Mouse (Mus musculus) stomach, embryonic 14.5 days (tissue): ENCODE results near the gene Erich4. TPM values are rescaled to one million over a fixed set of nuclear protein-coding genes. Genes with fewer than 3 reads are reported as not detected.

Source experiments
- ATAC-seq: fragments of 200-750 bp; cut with Nextera tagmentation; 2 replicates; pipeline ENCODE4 v1.8.0; 2017; ENCODE audit warnings: low read depth, moderate TSS enrichment; ENCODE audit not compliant: insufficient number of reproducible peaks, insufficient read depth, low FRiP score
- H3K27ac ChIP-seq: fragments of 300-500 bp; sonication (generic); 2 replicates; pipeline ENCODE4 v1.5.1; 2014; ENCODE audit warnings: mild to moderate bottlenecking, low read length, moderate library complexity, mixed read lengths
- H3K27me3 ChIP-seq: fragments of 300-500 bp; sonication (generic); 2 replicates; pipeline ENCODE4 v1.6.1; 2014; ENCODE audit warnings: low read length, control low read depth, mixed read lengths; ENCODE audit not compliant: control insufficient read depth, insufficient read depth
- H3K36me3 ChIP-seq: fragments of 300-500 bp; sonication (generic); 2 replicates; pipeline ENCODE4 v1.6.1; 2014; ENCODE audit warnings: mild to moderate bottlenecking, control low read depth, low read length, moderate library complexity, mixed read lengths; ENCODE audit not compliant: control insufficient read depth, insufficient read depth
- H3K4me1 ChIP-seq: fragments of 300-500 bp; sonication (generic); 2 replicates; pipeline ENCODE4 v1.6.1; 2014; ENCODE audit warnings: low read length, control low read depth, mixed read lengths; ENCODE audit not compliant: control insufficient read depth, insufficient read depth
- H3K4me2 ChIP-seq: fragments of 300-500 bp; sonication (generic); replicated peaks from 2 replicates; pipeline ENCODE4 v1.6.1; 2014; ENCODE audit warnings: low read depth, low read length, control low read depth
- H3K4me3 ChIP-seq: fragments of 300-500 bp; sonication (generic); 2 replicates; pipeline ENCODE4 v1.5.1; 2014; ENCODE audit warnings: low read depth, low read length, control low read depth
- H3K9ac ChIP-seq: fragments of 300-500 bp; sonication (generic); replicated peaks from 2 replicates; pipeline ENCODE4 v1.6.1; 2014; ENCODE audit warnings: low read depth, mild to moderate bottlenecking, control low read depth, low read length, moderate library complexity, mixed read lengths
- H3K9me3 ChIP-seq: fragments of 300-500 bp; sonication (generic); 2 replicates; pipeline ENCODE4 v1.6.1; 2016; ENCODE audit warnings: low read depth, low read length, control low read depth; ENCODE audit not compliant: control insufficient read depth
- WGBS: fragments of 180-500 bp; shearing (Covaris S2); extraction: QIAGEN DNeasy Blood & Tissue Kit; methylation state at CpG from one replicate; pipeline ENCODE4 v1.1.7; 2014; 5-methylcytosine and 5-hydroxymethylcytosine counted together
- polyA plus RNA-seq: library from polyadenylated mRNA; unstranded; fragments of >200 nt; fragmentation: Nextera tagmentation; extraction: Ambion mirVana; gene quantifications from 2 replicates; pipeline ENCODE4 v1.2.1, GENCODE M21; 2014

Gene Erich4
- polyA plus RNA-seq, 1 experiment from 2014 or later: not detected

DNA sequence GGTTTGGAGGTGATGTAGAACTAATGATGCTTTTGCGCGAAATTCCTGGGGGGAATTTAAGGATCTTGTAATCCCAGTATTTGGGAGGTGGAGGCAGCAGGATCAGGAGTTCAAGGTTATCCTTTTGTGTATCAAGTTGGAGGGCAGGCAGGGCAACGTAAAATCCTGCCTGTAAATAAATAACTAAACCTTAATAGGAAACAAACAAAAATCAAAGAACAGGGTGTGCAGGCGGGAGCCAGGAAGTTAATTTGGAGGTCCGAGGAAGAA is 4.0 kb upstream of the Erich4 start:
- WGBS: 19% methylated on average over 5 of the region's 5 CpGs
- ATAC-seq: no peak
- Histone ChIP-seq H3K36me3 (peaks cover 8% of the 10 kb centered on the region; the same call in 1 of the 2 replicates), H3K4me1 (0 out of 2 replicates have a peak, but pooled peaks cover 4% of the 10 kb centered on the region), H3K27ac (no peak overlapping the region), H3K4me3 (peak overlapping the region; percentile 45), H3K9me3 (no peaks in the 10 kb centered on the region), H3K4me2 (peak overlapping the region; percentile 59), H3K27me3 (no peaks in the 10 kb centered on the region), H3K9ac (0 out of 2 replicates have a peak overlapping the region, but pooled peaks have one; percentile 23)

DNA sequence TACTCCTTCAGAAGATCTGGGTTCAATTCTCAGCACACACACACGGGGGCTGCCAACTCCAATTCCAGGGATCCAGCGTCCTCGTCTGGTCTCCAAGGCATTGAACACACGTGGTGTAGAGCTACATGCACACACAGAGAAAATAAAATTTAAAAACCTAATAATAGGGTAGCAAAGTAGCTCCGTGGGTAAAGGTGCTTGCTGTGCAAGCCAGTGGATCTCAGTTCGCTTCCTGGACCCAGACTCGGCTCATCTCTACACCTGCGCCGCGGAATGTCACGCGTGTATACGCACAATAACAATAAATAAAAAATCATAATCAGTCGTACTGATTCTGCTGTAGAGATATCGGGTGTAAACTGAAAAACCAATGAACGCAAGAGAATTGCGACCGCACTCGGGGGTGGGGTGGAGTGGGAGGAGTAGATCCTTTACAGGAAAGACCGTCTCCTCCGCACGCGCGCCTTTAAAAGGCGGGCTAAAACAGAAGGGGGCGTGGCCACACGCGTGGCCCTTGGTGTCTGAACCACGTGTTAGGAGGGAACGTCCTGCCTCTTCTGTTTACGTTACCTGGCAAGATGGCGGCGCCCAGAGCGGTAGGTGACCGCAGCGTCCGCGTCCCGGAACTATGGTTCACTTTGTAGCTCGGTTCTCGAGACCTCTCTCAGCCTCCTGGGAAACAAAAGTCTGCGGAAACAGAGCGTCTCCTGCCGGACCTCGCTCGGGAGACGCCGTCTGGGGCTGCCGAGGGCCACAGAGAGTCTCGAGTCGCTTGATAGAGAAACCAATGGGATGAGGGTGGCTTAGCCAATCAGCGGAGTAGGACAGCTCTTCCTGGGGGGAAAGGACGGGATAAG is 3.4 kb upstream of the Erich4 start, which contains the start of gene Dmac2:
Gene Dmac2 (plus strand): TSS at position 550 of the 857 bp plus-strand sequence.
- no peaks in the 10 kb centered on the region for H3K9me3 ChIP-seq
- peak; percentile 93 for ATAC-seq
- 0 out of 2 replicates have a peak, but pooled peaks cover 4% of the 10 kb centered on the region for H3K4me1 ChIP-seq
- H3K27me3 ChIP-seq: no peaks in the 10 kb centered on the region
- WGBS: 1% methylated on average over 53 of the region's 53 CpGs
- 0 out of 2 replicates have a peak within 1 kb of the TSS, but pooled peaks have one; percentile 23 for H3K9ac ChIP-seq
- peak within 1 kb of the TSS; percentile 59 for H3K4me2 ChIP-seq
- peak within 1 kb of the TSS; percentile 45 for H3K4me3 ChIP-seq
- H3K36me3 ChIP-seq: peaks cover 8% of the 10 kb centered on the region; the same call in 1 of the 2 replicates
- H3K27ac ChIP-seq: 0 out of 2 replicates have a peak within 1 kb of the TSS, but pooled peaks have one; percentile 3

DNA sequence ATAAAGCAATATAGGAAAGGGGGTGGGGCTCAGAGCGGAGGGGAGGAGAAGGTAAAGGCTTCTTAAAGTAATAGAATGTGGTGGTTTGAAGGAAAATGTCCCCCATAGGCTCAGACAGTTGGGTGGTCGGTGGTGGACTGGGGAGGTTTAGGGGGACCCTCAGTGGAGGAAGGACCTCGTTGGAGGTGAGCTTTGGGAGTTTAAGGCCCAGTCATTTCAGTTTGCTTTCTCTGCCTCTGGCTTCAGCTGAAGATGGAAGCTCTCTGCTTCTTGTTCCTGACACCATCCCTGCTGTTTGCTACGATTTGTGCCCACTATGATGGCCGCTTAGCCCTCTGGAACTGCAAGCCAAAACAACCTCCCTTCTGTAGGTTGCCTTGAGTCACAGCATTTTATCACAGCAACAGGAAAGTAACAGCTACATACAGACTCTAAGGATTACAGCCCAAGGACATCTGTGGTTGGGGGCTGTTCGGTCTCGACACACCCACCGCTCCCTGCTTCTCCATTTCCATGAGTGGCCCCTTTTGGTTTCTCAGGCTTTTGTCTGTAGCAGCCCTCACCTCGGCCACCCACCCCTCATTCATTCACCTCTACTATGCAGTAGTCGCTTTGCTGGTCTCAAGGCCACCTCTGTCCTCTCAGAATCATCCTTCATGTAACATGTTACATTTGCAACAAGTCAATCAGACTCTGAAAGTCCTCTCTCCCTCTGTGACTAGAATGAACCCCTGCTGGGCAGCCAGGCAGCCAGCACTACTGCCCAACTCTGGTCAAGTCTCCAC is 1.9 kb upstream of the Erich4 start:
- Histone ChIP-seq H3K4me2 (no peak overlapping the region), H3K9me3 (no peaks in the 10 kb centered on the region), H3K27me3 (no peaks in the 10 kb centered on the region), H3K4me3 (no peak overlapping the region), H3K36me3 (peaks cover 8% of the 10 kb centered on the region; the same call in 1 of the 2 replicates), H3K4me1 (0 out of 2 replicates have a peak, but pooled peaks cover 4% of the 10 kb centered on the region), H3K9ac (no peak overlapping the region), H3K27ac (no peak overlapping the region)
- no peak for ATAC-seq
- 83% methylated on average over 10 of the region's 10 CpGs for WGBS

DNA sequence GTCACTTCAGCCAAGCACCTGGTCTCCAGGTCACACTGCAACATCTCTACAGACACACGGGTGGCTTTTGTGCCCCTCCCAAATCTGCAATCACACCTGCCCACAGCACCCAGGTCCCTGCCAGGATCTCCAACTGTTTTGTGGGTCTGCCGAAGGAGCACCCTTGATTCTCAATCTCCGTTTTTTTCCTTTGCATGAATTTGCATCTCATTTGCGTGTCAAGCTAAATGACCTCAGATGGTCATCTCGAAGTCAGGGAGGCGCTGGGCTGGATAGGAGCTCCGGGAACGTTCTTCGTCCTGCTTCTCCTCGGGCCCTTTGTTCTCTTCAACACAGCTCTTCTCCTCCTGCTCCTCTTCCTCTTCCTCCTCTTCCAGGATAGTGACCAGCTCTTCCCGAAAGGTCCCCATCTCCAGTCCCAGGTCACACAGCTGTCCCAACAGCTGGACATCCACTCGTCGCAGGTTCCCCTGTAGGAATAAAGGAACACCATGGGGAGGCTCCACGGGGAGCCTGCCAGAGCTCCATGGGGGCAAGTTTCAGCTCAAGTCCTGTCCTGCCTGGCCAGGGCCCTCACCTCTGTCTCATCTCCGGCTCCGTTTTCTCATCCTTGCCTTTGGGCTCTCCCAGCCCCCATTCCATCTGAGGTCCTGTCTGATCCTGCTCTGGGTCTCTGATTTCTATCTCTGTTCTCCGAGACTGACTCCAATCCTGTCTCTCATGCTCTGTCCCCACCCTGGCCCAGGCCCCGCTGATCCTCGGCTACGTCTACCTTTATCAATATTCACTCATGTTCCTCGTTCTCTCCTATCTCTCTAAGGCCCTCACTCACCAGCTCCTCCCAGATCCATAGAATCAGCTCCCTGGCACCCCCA is 624 bp downstream of the Erich4 start:
- H3K9ac ChIP-seq: no peak overlapping the region
- H3K27me3 ChIP-seq: no peaks in the 10 kb centered on the region
- 0 out of 2 replicates have a peak, but pooled peaks cover 3% of the 10 kb centered on the region for H3K4me1 ChIP-seq
- 75% methylated on average over 21 of the region's 21 CpGs for WGBS
- no peak overlapping the region for H3K4me2 ChIP-seq
- no peak overlapping the region for H3K4me3 ChIP-seq
- H3K27ac ChIP-seq: no peak overlapping the region
- no peak for ATAC-seq
- no peaks in the 10 kb centered on the region for H3K36me3 ChIP-seq
- H3K9me3 ChIP-seq: no peaks in the 10 kb centered on the region

DNA sequence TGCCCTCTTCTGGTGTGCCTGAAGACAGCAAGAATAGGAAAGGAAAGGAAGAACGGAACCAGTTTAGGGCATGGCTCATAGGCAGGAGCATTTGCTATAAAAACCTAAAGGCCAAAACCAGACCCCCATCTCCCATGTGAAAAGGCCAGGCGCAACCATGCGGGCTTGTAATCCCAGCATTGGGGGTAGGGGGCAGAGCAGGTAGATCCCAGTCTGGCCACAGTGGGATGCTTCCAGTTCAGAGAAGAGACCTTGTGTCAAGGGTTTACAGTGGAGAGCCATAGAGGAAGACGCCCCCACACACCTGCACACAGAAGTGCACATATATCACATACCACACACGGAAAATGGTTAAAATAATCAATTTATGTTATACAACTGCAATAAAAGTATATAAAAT is 1.6 kb downstream of the Erich4 start:
- no peaks in the 10 kb centered on the region for H3K36me3 ChIP-seq
- no peak overlapping the region for H3K4me3 ChIP-seq
- H3K27me3 ChIP-seq: no peaks in the 10 kb centered on the region
- H3K4me1 ChIP-seq: no peaks in the 10 kb centered on the region
- 85% methylated on average over 5 of the region's 5 CpGs for WGBS
- H3K9me3 ChIP-seq: no peaks in the 10 kb centered on the region
- H3K9ac ChIP-seq: no peak overlapping the region
- no peak overlapping the region for H3K4me2 ChIP-seq
- no peak for ATAC-seq
- no peak overlapping the region for H3K27ac ChIP-seq

DNA sequence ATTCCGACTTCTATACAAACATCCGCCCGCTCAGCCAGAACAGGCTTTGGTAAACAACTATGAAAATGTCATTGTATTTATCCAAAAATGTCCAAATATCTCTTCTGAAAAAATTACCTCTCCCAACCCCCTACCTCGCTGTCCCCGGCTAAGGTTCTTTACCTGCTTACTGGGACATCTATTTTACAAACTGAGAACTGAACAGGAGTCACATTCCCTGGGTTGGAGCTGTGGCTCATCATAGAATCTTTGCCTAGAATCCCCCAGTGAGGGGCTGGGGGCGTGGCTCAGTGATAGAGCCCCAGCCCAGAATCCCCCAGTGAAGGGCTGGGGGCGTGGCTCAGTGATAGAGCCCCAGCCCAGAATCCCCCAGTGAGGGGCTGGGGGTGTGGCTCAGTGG is 4.2 kb downstream of the Erich4 start:
- H3K27me3 ChIP-seq: no peaks in the 10 kb centered on the region
- no peak for ATAC-seq
- no peaks in the 10 kb centered on the region for H3K9me3 ChIP-seq
- no peaks in the 10 kb centered on the region for H3K36me3 ChIP-seq
- no peak overlapping the region for H3K4me3 ChIP-seq
- H3K4me2 ChIP-seq: no peak overlapping the region
- H3K27ac ChIP-seq: no peak overlapping the region
- no peaks in the 10 kb centered on the region for H3K4me1 ChIP-seq
- no peak overlapping the region for H3K9ac ChIP-seq
- 41% methylated on average over 7 of the region's 7 CpGs for WGBS

DNA sequence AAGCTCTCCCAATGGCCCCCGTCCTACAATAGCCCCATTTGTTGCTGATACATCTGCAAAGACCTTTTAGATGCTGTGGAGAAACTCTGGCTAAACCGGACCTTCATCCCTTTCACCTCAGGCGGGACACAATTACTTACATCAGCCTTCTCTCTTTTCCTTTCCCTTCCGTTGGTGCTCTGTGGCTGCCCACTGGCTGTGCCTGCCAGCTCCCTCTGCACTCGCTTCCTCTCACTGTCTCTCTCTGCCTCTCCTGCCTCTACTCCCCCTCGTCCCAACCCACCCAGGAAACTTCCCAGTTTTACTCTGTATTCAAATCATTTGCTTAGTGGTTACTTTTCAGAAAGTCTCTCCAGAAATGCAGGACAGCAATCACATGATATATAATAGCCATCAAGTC is 5.6 kb downstream of the Erich4 start:
- H3K27me3 ChIP-seq: no peaks in the 10 kb centered on the region
- H3K4me3 ChIP-seq: no peak overlapping the region
- ATAC-seq: no peak
- WGBS: 42% methylated on average over 6 of the region's 6 CpGs
- no peak overlapping the region for H3K27ac ChIP-seq
- H3K9me3 ChIP-seq: no peaks in the 10 kb centered on the region
- no peaks in the 10 kb centered on the region for H3K4me1 ChIP-seq
- no peak overlapping the region for H3K4me2 ChIP-seq
- no peak overlapping the region for H3K9ac ChIP-seq
- no peaks in the 10 kb centered on the region for H3K36me3 ChIP-seq

DNA sequence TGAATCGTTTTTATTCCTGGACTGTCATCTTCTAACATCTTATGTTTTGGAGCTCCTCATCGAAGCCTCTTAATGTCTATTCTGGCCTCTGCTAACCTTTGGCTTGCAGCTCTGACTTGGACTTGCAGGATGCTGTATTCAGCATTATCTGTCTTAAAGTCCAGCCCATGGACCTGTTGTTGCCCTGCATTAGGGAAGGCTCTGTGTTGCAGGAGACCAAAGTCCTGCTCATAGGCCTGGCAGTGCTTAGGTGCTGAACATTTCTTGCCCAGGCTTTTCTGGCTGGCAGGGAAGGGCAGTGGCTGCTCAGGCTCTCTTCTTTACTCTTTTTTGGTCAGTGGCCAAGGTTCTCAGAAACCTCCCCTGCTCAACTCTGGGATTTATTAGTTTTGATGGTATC is 8.5 kb downstream of the Erich4 start:
- Histone ChIP-seq H3K9ac (no peak overlapping the region), H3K36me3 (no peaks in the 10 kb centered on the region), H3K27ac (no peak overlapping the region), H3K9me3 (no peaks in the 10 kb centered on the region), H3K27me3 (no peaks in the 10 kb centered on the region), H3K4me1 (no peaks in the 10 kb centered on the region), H3K4me3 (no peak overlapping the region), H3K4me2 (no peak overlapping the region)
- WGBS: 79% methylated on average over 2 of the region's 2 CpGs
- no peak for ATAC-seq
